Mouse (Mus musculus): ENCODE measurements around the gene Dnajc27.

DNA sequence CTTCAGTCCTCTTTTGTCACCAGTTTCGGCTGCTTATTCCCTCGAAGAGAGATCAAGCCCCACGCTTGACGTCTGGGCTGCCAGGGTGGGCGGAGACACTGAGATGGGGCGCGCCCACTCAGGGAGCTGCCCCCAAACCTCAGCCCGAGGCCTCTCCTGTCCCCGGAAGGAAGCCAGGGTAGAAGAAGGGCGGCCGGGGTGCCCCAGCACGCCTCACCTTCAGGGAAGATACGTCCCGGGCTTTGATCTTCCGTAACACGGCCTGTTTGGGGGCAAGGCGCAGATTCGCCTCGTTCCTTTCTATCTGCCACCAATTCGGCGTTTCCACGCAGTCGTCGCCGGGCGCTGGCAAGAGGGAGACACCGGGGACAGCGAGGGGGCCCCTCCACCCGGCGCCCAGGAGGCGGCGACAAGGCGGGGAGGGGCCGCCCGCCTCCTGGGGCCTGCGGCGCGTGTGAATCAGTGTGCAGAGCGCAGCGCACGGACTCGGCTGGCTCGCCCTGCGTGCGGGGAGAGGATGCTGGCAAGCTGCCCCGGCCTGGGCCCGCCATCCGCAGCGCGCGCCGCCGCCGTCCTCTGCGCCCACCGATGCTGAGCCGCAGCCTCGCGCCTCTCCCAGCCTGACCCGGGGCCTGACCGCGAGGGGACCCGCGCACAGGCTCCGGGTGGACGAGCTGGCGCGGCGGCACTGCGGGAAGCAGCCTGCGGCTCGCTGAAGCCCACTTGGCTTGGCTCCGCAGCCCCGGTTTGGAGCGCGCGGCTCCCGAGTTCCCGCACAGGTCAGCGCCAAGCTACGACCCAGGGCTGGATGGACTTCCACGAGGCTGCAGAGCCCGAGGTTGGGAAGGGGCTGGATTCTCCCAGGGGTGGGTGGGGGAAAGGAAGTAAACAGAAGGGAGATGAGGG, 50.8 kb downstream of the Dnajc27 start, which contains the start of gene Adcy3:
- TF ChIP-seq POLR2A (IDR thresholded peaks at IDR 0.05; ENCODE audit: borderline replicate concordance, control insufficient read depth, low read depth, low read length) (no peak), CTCF (IDR thresholded peaks at IDR 0.05; ENCODE audit: control insufficient read depth, insufficient read depth, low read length) (no peak)

Measured in bone marrow, adult 2 months (tissue).